Mouse (Mus musculus) thymus, postnatal 36 days (tissue): ENCODE data around the gene Tsen34.

Experiments used
- DNase-seq, 2 experiments: peaks; one replicate each; pipeline ENCODE4 v3.0.0; 2022; ENCODE audit warnings: mixed read lengths in 2 of 2

Gene Tsen34

DNA sequence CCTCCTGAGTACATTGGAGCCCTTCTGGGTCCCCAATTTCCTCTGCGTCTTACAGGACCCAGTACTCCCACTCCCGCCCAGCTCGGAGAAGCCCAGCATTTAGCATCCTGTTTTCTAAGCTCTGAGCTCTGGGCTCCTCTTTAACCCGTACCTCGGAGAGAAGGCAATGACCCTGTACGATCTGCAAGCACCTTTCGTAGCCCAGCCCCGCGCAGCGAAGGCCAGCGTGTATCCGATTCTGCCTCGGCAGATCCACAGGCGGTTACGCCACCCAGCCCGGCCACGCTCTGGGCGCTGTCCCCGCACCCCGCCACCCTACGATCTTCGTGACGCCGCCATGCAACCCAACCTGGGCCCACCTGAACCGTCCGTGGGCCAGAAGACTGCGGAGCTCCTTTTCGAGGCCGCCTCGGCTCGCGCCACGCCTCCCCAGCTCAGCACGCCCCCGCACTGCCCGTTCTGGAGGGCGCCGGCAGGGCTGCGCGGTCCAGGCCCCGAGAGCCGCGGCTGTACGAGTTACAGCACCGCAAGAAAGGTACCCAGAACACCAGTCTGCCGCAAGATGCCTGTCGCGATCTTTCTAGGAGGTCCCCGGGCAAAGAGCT lies at the start of gene Tsen34:
Tsen34 (plus strand) TSS at position 482 of the 605 bp plus-strand sequence.
- no peak for DNase-seq

DNA sequence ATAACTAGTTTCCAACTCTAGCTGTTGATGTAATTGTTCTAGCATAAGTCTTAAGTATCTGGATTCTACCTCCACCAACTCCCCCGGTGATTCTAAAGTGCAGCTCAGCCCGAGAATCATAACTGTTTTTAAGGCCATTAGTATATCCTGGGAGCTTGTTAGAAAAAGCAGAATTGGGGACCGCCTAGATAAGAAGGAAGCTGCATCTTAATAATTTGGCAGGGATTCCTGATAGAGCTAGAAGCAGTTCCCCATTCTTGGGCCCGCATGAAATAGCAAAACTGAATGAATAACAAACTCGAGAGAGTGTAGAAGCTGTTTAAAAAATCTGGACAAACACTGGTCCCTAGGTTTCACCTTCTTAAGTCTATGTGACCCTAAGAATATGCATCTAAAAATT lies 49.3 kb upstream of the Tsen34 start:
- DNase-seq = no peak

DNA sequence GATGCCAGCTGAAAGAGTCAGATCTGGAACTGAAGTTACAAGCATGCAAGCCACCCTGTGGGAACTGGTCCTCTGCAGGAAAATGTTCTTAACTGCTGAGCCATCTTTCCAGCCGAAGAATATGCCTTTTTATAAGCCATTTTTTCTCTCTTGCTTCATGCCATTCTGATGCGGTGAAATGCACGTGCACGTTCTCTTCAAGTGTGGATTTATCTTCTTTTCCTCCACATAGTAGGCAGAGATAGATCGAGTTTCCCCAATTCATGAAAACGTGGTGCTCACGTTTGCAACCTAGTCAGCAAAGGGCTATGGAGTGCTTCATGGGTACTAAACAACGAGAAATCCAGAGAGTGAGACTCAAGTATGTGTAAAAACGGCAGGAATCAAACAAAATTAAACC lies 48.8 kb upstream of the Tsen34 start:
- no peak for DNase-seq

DNA sequence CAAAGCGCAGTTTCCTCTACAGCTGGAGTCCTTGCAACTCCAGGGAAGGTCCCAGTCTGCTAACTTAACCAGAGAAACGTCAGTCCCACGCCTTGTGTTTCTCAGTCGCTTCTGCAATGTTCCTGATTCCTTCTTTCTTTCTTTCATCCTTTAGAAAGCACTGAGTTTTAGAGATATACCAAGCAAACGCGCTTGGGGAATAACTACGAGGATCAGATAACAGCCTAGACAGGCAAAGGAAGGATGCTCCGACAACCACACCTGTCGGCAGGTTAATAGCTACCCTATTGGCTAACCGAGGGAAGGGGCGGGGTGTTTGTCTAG lies 48.4 kb upstream of the Tsen34 start:
- DNase-seq = peak; percentile 93 to 94

DNA sequence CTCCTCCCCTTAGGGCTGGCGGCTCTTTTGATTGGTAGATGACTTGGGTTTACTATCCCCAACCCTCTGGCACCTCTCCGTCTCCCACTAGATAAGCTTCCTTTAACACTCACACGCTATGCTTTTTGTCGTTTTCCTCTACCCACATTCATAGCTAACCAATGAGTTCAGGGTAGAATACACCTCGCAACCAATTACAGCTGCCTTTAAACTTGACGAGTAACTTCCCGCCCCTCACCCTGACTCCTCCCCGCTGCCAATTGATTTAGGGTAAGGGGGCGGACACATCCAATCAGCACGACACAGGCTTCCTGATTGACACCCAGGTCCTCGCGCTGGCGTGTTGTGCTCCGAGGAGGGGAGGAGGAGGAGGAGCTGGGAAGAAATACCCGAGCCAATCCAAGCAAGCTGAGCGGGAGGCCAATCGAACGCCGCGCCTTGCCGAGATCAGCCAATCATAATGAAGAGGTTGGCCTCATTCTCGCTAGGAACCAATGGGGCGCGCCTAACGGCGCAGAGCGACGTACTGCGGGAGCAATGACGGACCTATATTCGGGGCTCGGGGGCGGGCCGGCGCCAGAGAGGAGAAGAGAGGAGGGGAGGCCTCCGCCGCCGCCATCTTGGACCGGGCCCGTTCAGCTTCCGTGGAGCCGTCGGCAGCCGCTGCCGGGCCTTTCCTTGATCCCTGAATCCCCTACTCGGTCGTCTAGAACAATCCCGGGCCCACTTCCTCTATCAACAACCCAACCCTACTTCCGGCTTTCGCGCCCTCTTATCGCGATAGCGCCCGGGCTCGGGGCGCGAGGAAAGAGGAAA lies 47.8 kb upstream of the Tsen34 start, which contains the start of gene Cnot3:
Cnot3 (plus strand) TSS at position 597 of the 816 bp plus-strand sequence.
- DNase-seq = peak; percentile 95 to 99

DNA sequence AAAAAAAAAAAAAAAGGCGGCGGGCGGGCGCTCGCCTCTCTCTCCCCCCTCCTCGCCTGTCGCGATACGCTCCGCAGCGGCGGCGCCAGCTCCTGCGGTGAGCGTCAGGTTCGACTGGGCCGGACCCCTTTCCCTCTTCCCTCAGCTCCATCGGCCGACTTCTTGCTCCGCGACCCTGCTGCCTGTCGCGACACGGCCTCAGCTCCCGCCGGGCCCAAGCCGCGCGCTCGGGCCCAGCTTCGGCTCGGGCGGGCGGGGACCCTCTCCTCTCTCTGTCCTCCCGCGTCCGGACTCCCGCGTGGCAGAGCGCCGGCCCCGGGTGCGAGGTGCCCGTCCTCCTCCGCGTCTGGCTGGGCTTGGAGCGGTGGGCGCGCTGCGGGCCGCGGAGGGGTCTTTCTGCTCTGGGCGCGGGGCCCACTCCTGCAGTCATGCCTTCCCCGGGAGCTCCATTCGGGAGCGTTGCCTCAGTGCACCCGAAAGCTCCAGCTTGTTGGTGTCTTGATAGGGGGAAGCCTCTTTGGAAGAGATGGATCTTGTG lies 47.1 kb upstream of the Tsen34 start:
- DNase-seq = no peak

DNA sequence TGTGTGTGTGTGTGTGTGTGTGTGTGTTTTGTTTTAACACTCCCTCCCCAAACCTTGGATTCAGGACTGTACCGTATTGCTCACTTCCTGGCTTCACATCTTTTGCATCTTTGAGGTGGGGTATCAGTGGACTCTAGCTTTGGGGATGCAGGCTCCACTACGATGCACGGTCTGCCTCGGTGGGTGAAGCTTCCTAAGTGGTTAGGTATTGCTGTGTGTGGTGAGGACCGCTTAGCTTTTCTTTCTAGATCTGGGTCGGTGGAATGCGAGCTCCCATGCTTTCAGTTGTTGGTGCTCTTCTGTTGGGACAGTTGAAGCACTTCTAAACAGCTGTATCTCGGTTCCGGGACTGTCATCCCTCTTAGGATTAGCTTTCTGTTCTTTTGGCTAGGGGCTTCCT lies 46.5 kb upstream of the Tsen34 start:
- no peak for DNase-seq

DNA sequence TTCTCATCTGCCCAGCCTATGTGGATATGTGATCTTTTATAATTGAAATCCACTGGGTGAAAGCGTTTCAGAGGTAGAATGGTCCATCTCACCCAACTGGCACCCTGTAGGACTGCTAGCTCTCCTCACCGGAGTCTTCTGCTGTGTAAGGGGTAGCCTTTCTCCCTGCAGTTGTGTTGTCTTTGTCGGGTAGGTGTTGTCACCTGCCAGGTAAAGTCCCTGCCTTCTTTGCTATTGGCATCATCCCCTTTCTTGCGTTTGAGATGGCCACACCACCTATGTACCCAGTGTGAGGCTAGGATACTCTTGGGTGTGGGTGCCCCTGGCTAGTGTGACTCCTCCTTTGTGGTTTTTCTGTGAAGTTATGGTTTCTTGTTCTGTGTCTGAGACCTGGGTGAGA lies 46.0 kb upstream of the Tsen34 start:
- DNase-seq = no peak

DNA sequence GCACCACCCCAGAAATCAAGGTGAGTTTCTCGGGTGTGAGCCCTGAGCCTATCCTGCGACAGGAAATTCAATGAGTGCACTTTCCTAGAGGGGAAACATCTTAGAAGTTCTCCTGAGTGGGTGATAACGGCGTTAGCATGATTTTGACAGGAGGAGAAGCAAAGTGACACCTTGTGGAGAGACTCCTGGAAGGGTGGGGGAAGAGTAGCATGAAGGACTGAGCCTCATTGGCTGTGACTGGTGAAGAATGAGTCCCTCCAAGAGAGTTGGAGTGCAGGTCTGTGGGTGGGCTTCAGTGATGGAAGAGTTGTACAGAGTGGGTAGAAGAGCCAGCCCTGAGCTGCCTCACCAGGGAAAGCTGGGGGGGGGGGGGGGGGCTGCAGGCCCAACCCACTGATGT lies 35.7 kb upstream of the Tsen34 start:
- no peak for DNase-seq

DNA sequence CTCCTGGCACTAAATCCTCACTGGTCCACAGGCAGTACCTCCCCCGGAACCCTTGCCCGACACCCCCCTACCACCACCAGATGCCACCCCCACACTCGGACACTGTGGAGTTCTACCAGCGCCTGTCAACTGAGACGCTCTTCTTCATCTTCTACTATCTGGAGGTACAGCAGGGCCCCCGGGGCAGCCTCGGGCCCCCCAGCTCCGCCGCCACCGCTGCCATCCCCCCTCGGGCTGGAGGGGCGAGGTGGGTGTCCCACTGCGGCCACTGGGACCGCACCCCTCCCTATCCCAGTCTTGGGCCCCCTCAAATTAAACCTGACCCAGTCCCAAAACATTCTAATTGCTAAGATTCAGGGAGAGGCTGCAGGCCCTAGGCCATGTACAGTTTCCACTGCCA lies 34.1 kb upstream of the Tsen34 start:
- DNase-seq = no peak

DNA sequence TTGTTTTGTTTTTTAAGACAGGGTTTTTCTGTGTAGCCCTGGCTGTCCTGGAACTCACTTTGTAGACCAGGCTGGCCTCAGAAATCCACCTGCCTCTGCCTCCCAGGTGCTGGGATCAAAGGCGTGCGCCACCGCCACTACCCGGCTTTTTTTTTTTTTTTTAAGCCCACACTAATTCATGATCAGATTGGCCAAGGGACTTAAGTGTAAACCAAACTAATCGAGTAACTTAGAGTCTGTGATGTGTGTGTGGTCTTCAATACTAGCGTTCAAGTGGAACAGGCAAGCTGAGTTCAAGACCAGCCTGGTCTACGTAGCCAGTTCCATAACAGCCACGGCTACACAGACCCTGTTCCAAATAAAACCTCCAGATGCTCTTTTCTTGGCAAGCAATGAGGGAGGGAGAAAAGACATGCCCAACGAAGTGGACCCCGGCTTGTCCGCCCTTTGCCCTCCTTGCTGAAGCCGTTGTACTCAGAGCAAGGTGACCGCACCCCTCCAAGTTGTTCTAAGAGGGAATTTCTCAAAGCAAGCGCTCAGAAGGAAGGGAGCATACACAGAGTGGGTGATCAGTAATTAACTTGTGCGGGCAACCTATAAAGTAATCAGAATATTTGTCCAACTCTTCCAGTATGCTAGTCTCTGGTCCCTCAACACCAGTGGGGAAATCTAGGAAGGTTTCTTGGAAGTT lies 28.0 kb upstream of the Tsen34 start:
- no peak for DNase-seq

DNA sequence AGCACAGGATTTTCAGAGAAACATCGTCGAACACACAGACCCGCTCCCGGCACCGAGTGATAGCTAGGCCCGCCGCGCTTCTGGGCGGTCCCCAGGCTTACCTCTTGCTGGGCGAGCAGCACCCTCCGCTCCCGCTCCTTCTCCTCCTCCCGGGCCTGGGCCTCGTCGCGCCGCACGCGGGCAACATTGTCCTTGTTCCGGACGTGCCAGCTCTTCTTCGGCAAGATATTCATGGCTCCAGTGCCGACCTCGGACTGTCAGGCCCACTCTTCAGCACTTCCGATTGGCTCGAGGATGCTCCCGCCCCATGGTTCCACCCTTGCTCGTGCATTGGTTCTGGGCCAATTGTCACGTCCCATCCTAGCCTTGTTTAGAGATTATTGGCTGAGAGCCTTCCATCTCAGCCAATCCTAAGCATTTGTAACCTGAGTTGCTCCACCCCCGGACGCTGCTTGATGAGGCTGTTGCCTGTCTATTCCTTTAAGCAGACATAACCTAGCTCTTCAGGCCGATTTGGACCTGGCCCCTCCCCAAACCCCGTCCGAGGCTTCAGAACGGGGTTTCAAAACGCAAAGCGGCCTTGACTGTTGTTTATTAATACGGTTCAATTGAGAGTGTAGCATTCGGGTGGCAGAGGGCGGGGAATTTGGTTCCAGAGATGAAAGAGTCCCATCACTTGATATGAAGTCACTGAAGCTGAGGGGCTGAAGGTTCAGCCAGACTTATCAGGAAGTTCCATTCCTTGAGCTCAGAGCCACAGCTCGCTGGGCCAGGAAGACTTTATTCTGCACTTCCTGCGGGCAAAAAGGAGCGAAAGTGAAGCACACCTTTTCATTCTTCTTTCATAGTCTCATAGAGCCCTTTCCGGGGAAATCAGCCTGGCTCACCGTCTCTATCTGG lies 27.2 kb upstream of the Tsen34 start, which contains the start of gene Leng1:
Leng1 (minus strand) TSS at position 626 of the 900 bp plus-strand sequence.
- DNase-seq = peak; percentile 88 to 92

DNA sequence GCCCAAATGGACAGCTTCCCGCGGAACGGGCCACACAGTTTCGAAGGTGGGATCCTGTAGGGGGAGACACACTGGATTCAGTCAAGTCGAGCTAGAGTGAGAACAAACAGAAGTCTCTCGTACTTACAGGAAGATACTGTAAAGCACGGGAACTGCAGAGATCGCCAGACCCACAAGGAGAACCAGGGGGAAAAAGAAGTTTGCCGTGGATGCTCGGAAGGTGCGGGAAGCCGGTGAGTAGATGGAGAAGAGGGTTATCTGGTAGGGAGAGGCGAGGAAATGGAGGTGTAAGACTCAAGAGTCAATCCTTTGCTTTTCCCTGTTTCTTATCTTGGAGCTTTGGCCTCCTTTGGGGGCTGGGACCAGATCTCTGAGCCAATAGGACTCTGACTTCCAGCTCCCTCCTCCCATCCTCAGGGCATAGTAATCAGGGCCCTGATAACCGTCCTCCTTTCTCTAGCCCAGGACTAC lies 25.7 kb upstream of the Tsen34 start:
- no peak for DNase-seq

DNA sequence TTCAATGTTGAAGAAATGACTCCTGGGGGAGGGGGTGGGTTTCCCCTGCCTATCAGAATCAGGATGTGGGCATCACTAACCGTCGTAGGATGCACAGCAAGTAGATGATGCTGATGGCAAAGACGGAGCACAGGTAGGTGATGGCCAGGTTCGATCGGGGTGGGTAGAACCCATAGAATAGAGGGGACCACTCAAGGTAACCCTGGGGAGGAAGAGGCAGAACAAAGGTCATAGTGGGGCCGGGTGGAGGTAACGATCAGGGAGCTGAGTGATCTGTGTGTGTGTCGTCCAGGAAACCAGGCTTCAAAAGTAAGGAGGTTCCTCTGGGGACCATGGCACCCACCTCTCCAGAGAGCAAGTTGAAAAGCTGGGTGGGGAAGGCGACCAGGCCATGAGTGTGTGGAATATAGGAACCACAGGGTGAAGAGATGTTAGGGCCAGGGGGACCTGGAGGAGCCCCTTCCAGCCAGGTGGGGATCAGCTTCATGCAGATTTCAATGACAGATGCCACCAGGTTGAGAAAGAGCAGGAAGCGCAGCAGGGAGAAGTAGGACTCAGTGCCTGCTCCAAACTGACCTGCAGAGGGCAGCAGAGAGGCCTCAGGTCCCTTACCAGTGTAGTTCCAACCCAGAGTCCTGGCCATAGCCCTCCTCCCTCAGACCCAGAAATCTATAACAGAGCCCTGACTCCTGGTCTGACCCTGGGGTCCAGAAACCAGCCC lies 18.0 kb upstream of the Tsen34 start:
- DNase-seq = peak; percentile 79 to 82

DNA sequence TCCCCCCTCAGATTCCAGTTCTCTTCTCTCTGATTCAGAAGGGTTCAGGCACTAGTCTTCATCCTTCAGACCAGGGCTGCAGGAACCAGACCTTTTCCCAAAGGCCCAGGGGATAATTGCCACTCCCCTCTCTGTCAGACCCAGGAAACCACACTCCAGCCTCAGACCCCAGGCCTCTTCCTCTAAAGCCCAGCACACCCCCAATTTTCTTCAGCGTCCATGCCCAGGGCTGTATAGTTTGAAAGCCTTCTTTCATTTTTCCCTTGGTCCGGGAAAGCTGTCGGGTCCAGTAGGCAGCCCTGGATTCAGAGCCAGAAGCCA lies 17.5 kb upstream of the Tsen34 start:
- DNase-seq = no peak

DNA sequence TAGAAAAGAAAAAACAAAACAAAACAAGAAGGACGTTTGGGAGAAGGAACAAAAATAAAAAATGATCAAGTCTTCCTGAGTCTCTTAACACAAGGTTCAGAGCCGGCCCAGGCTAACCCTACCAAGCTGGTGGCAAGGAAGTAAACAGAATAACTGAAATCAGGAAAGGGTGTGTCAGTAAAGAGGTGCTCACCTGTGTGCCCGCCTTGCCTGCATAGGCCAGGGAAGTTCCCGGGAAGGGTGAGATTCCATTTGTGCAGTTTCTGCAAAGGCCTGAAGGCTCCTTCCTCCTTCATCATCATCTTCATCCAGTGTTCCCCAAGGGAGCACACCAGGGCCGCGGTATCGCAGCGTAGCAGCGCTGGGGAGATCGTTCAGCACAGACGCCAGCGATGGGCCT lies 16.3 kb upstream of the Tsen34 start:
- no peak for DNase-seq

DNA sequence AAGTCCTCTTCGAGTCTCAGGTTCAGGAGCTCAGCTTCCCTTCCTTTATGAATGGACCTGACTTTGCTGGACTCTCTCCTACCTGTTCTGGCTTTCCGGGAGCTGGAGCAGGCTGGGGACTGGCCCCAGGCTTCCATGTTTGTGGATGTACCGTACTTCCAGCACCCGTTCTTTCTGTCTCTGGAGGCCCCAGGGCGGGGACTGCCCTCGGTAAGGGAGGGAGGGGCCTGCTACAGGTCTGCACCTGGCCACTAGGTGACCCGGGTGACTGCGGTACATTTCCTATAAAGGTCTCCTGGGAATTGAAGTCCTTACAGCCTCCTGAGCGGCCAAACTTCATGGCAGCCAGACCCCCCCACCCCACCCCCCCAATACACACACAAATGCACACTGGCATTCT lies 15.3 kb upstream of the Tsen34 start, which contains the start of gene Tmc4:
Tmc4 (minus strand) TSS at position 212 of the 400 bp plus-strand sequence.
- DNase-seq = peak in 1 of 2 experiments; percentile 8

DNA sequence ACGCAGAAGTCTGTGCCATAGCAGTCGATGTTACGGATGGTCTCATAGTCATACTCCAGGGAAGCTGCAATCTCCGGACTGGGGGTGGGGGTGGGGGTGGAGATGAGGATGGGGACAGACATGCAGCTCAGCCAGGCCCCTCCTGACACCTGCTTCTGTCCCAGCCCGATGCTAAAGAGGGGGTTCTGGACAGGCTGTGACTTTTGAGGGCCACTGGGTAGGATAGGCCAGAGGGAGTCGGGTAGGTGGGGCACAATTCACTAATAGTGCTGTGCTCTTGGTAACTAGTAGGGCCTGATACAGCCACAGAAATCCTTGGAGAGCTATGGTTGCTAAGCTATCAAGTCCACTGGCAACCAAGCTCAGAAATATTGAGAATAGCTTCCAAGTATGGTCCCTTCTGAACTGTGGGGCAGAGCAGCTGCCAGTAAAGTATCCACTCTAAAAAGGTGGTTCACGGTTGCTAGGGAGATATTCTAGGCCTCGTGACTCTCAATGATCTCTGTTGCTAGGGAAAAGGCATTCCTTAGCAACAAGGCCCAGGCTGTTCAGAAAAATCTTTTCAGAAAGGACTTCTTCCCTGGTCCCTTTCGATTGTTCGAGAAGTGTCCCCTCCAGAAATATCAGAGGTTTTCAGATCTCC lies 8.6 kb upstream of the Tsen34 start:
- DNase-seq = no peak

DNA sequence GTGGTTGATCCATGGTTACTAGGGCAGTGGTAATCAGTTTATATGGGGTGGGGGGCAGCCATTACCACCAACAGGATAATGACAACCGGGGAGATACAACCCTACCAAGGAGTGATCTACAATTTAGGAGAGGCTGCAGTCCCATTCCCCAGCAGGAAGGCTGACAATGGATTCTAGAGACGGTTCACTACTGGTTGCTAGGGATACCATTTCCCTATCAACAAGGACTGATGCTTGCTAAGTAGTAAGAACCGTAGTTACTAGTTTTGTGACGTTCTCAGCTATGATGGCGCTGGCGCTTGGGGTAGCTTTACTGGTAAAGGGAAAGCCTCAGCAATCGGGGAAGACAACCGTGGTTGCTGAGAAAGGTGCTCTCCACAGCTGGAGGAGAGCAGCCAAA lies 8.0 kb upstream of the Tsen34 start:
- DNase-seq = no peak

DNA sequence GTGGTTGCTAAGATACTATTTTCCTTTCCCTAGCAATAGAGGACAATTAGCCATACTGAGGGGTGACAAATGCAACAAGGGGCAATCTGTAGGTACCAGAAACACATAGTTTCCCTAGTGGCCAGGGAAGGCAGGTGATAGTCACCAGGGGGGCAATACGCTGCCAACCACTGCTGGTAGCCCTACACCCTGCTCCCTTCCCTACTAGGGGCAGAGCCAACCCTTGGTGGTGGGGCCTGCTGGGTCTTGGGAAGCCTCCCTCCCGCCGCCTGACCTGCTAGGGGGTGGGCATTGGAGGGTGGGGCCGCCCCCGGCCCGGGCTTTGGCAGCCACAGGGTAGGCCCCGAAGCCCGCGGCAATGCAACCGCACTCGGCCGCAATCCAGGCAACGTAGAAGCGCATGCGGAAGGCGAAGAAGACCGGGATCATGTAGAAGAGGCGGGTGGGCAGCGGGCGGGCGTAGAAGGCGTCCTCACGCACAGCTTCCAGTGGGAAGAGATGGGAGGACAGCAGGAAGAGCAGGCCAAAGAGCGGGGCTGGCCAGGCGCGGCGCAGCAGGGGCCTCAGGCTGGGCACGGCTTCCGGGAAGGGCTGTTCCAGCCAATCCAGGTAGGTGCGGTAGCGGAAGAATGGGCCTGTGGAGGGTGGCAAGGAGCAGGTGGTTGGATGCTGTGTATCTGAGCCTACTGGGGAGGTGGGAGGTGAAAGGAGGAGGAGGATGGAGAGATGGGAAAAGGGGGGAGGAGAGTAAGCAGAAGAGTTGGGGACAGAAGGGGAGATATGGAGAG lies 7.1 kb upstream of the Tsen34 start:
- no peak for DNase-seq
